Comparison of ENCODE assay signal across 9 mouse cellular contexts in the genomic region with DNA sequence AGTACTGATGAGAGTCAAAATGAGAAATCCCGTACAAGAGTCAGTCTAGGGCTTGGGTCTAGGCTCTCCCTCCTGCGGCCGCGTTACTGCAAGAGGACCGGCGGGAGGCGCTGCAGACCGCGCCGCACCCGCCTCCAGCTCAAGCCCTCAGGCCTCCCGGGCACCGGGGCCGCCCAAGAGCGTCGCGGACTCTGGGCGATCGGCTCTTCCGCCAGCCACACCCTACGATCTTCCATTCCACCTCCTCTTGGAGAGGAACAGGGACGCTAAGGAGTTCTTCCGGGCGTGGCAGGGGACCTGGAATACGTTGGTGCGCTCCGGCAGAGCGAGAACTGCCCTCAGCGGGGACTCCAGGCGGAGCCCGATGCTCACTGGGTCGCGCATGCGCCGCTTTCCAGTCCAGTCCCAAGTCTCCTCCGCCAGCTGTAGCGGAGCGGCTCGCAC. TPM values are rescaled to one million over a fixed set of nuclear protein-coding genes. Genes with fewer than 3 reads are reported as not detected.
DNase-seq lines count a peak whose midpoint lies in the region; ATAC-seq and TF ChIP-seq lines count a peak whose summit lies in the region.
"Had no signal": no experiment of that assay in that cellular context is flagged by ENCODE, and none has a peak within 500 bp of the region (broad histone marks: within the 10 kb centered on the region; RNA-seq: fewer than 3 reads in every experiment).

No protein-coding gene starts in this region.

- no peak overlapping the region for H3K27ac ChIP-seq in forebrain, embryonic 15.5 days (replicated peaks)
- H3K27ac ChIP-seq in liver, postnatal 0 days (ENCODE audit: low read depth) = no peak overlapping the region
- no peak overlapping the region for H3K27ac ChIP-seq in neural tube, embryonic 12.5 days
- H3K27ac ChIP-seq in stomach, postnatal 0 days (replicated peaks) = peak overlapping the region; percentile 73

- under 1% methylated on average over 39 of the region's 39 CpGs for WGBS in forebrain, embryonic 15.5 days
- under 1% methylated on average over 38 of the region's 39 CpGs for WGBS in liver, postnatal 0 days (ENCODE audit: insufficient replicate concordance)
- WGBS in neural tube, embryonic 12.5 days = under 1% methylated on average over 39 of the region's 39 CpGs
- under 1% methylated on average over 39 of the region's 39 CpGs for WGBS in stomach, postnatal 0 days

- peak overlapping the region; percentile 64 for H3K4me2 ChIP-seq in forebrain, embryonic 15.5 days (replicated peaks)
- peak overlapping the region; percentile 73 for H3K4me2 ChIP-seq in liver, postnatal 0 days (ENCODE audit: low read depth, low read length)
- peak overlapping the region; percentile 68 for H3K4me2 ChIP-seq in neural tube, embryonic 12.5 days (replicated peaks)
- peak overlapping the region; percentile 71 for H3K4me2 ChIP-seq in stomach, postnatal 0 days (replicated peaks; ENCODE audit: low read depth)

- H3K27me3 ChIP-seq in forebrain, embryonic 15.5 days = no peaks in the 10 kb centered on the region
- peaks cover 15% of the 10 kb centered on the region; the same call in 1 of the 2 replicates for H3K27me3 ChIP-seq in liver, postnatal 0 days (ENCODE audit: insufficient read depth, low read length)
- H3K27me3 ChIP-seq in neural tube, embryonic 12.5 days (replicated peaks) = no peaks in the 10 kb centered on the region
- no peaks in the 10 kb centered on the region for H3K27me3 ChIP-seq in stomach, postnatal 0 days (ENCODE audit: control insufficient read depth, insufficient read depth, low read length)

- peaks cover 6% of the 10 kb centered on the region for H3K4me1 ChIP-seq in forebrain, embryonic 15.5 days
- no peaks in the 10 kb centered on the region for H3K4me1 ChIP-seq in liver, postnatal 0 days (ENCODE audit: insufficient read depth)
- H3K4me1 ChIP-seq in neural tube, embryonic 12.5 days = peaks cover 7% of the 10 kb centered on the region; the same call in 1 of the 2 replicates
- no peaks in the 10 kb centered on the region for H3K4me1 ChIP-seq in stomach, postnatal 0 days (replicated peaks; ENCODE audit: control insufficient read depth, insufficient read depth)

- H3K9me3 ChIP-seq in forebrain, embryonic 15.5 days = no peaks in the 10 kb centered on the region
- H3K9me3 ChIP-seq in liver, postnatal 0 days (ENCODE audit: low read length) = no peaks in the 10 kb centered on the region
- no peaks in the 10 kb centered on the region for H3K9me3 ChIP-seq in neural tube, embryonic 12.5 days
- no peaks in the 10 kb centered on the region for H3K9me3 ChIP-seq in stomach, postnatal 0 days (ENCODE audit: control insufficient read depth, low read length)

- peak; percentile 97 for ATAC-seq in forebrain, embryonic 15.5 days (replicated peaks)
- peak; percentile 94 for ATAC-seq in liver, postnatal 0 days
- peak; percentile 98 for ATAC-seq in neural tube, embryonic 12.5 days (ENCODE audit: low FRiP score, low read depth)
- peak; percentile 96 for ATAC-seq in stomach, postnatal 0 days (ENCODE audit: low FRiP score, low TSS enrichment)

- no peak for TF ChIP-seq EP300 in liver, postnatal 0 days (IDR thresholded peaks at IDR 0.05; ENCODE audit: low read depth)
- no peak for TF ChIP-seq EP300 in stomach, postnatal 0 days (optimal IDR thresholded peaks at IDR 0.05)

- intact Hi-C loops in heart, postnatal 14 days (cut with DNase I) = loop anchor here (1.0 to 5.0 kb wide), 5 partner anchors 598 to 1171 kb away; no protein-coding TSS in a partner anchor

- H3K36me3 ChIP-seq in forebrain, embryonic 15.5 days = no peaks in the 10 kb centered on the region
- H3K36me3 ChIP-seq in liver, postnatal 0 days (replicated peaks; ENCODE audit: insufficient read depth, low read length) = no peaks in the 10 kb centered on the region
- H3K36me3 ChIP-seq in neural tube, embryonic 12.5 days = no peaks in the 10 kb centered on the region
- H3K36me3 ChIP-seq in stomach, postnatal 0 days (ENCODE audit: control insufficient read depth, insufficient read depth, low read length) = no peaks in the 10 kb centered on the region

- peak overlapping the region; percentile 63 for H3K4me3 ChIP-seq in forebrain, embryonic 15.5 days
- peak overlapping the region; percentile 45 for H3K4me3 ChIP-seq in liver, postnatal 0 days (ENCODE audit: low read depth, low read length)
- H3K4me3 ChIP-seq in neural tube, embryonic 12.5 days = peak overlapping the region; percentile 53
- H3K4me3 ChIP-seq in stomach, postnatal 0 days (ENCODE audit: low read depth, low read length) = peak overlapping the region; percentile 58

- peak overlapping the region; percentile 73 for H3K9ac ChIP-seq in forebrain, embryonic 15.5 days (replicated peaks)
- H3K9ac ChIP-seq in liver, postnatal 0 days (replicated peaks) = peak overlapping the region; percentile 52
- peak overlapping the region; percentile 73 for H3K9ac ChIP-seq in neural tube, embryonic 12.5 days
- H3K9ac ChIP-seq in stomach, postnatal 0 days (ENCODE audit: low read length) = peak overlapping the region; percentile 78

- peak; percentile 75 for DNase-seq in CD4-positive, CD25-positive, alpha-beta regulatory T cell, adult 2 months (ENCODE audit: low read depth, low spot score)
- DNase-seq in cerebellum, adult 11 months = peak; percentile 47
- peak; percentile 84 to 88 for DNase-seq in heart, postnatal 14 days
- DNase-seq in kidney, postnatal 4 days = peak; percentile 87 to 92
- DNase-seq in liver, postnatal 0 days = peak; percentile 69
- peak; percentile 82 for DNase-seq in stomach, postnatal 0 days (ENCODE audit: low spot score)

- TF ChIP-seq CTCF in liver, postnatal 0 days (IDR thresholded peaks at IDR 0.05; ENCODE audit: low read depth) = peak; percentile 82
- peak; percentile 94 for TF ChIP-seq CTCF in stomach, postnatal 0 days (IDR thresholded peaks at IDR 0.05; ENCODE audit: low read depth)

RNA-seq across cellular contexts. Expression of gene Klf4, which starts 17.5 kb away (rescaled TPM):
- 1.6 and 1.9 TPM in 2 replicates for polyA plus RNA-seq in forebrain, embryonic 15.5 days (2015; fragmentation: Nextera tagmentation; extraction: Ambion mirVana)
- total RNA-seq in heart, postnatal 14 days (2021) = 10 to 100 TPM; 58.8 to 59.1 TPM
- polyA plus RNA-seq in liver, postnatal 0 days (2015; fragmentation: Nextera tagmentation; extraction: Ambion mirVana) = 1.1 and 1.4 TPM in 2 replicates
- polyA plus RNA-seq in neural tube, embryonic 12.5 days (2016; fragmentation: Nextera tagmentation; extraction: Ambion mirVana) = 2.3 and 2.6 TPM in 2 replicates
- 87.8 and 99.3 TPM in 2 replicates for polyA plus RNA-seq in stomach, postnatal 0 days (2015; fragmentation: Nextera tagmentation; extraction: Ambion mirVana)
- total RNA-seq: MEL had no signal

Comparison
In these comparisons a context has a peak if more than half of its experiments do, and no peak if none do; other contexts are left out.
1. RNA of gene Klf4, which starts 17.5 kb away (polyA plus RNA-seq): 87.8 to 99.3 TPM in stomach, postnatal 0 days; 2.3 to 2.6 TPM in neural tube, embryonic 12.5 days, 1.6 to 1.9 TPM in forebrain, embryonic 15.5 days and 1.1 to 1.4 TPM in liver, postnatal 0 days; every median in the first group is over 10 times any median in the second.
2. Peak in every context shown above with its lines, with median percentiles within 50 percentile points of each other: DNase-seq, ATAC-seq, H3K4me2 ChIP-seq, H3K4me3 ChIP-seq and H3K9ac ChIP-seq.